Mouse (Mus musculus) cerebellum, adult 2 months (tissue): ENCODE results near the gene Wasf2. TPM values are rescaled to one million over a fixed set of nuclear protein-coding genes. Genes with fewer than 3 reads are reported as not detected.
A peak's percentile ranks its signal among the peaks of the same experiment; 100 is the strongest.

Experiments
- DNase-seq, 2 experiments: peaks; one replicate each; pipeline ENCODE4 v3.0.0; 2021
- H3K27ac ChIP-seq: fragments of 200-500 bp; 2 replicates; pipeline ENCODE4 v1.5.1; 2012; ENCODE audit warnings: low read length, control low read depth, inconsistent platforms; ENCODE audit not compliant: insufficient read depth
- H3K27me3 ChIP-seq: fragments of 200-500 bp; 2 replicates; pipeline ENCODE4 v1.6.1; 2012; ENCODE audit warnings: inconsistent platforms, mild to moderate bottlenecking, low read length, moderate library complexity; ENCODE audit not compliant: control insufficient read depth, insufficient read depth
- H3K4me1 ChIP-seq: fragments of 200-500 bp; 2 replicates; pipeline ENCODE4 v1.6.1; 2011; ENCODE audit warnings: low read length; ENCODE audit not compliant: control insufficient read depth, insufficient read depth
- H3K4me3 ChIP-seq: fragments of 200-500 bp; replicated peaks from 2 replicates; pipeline ENCODE3; 2011; ENCODE audit warnings: mild to moderate bottlenecking, low read depth, low read length, control low read depth; ENCODE audit not compliant: insufficient read depth
- CTCF ChIP-seq: fragments of 200-500 bp; IDR thresholded peaks from 2 replicates; pipeline ENCODE4 v1.5.1; 2011; ENCODE audit warnings: low read depth, mild to moderate bottlenecking, control low read depth, low read length, moderate library complexity, borderline replicate concordance; ENCODE audit not compliant: insufficient read depth
- POLR2A ChIP-seq: fragments of 200-500 bp; IDR thresholded peaks from 2 replicates; pipeline ENCODE4 v1.6.1; 2011; ENCODE audit warnings: low read length, control low read depth, borderline replicate concordance; ENCODE audit not compliant: insufficient read depth
- WGBS: fragments of 180-500 bp; shearing (Covaris S2); methylation state at CpG from one replicate; pipeline ENCODE4 v1.1.7; 2018; 5-methylcytosine and 5-hydroxymethylcytosine counted together
- polyA plus RNA-seq: library from polyadenylated mRNA; depleted of rRNA; stranded (reverse); fragments of >200 nt; gene quantifications from 2 replicates; pipeline ENCODE4 v1.2.3, GENCODE M21; 2012

Gene Wasf2
- polyA plus RNA-seq, 1 experiment = 16.3 TPM

DNA sequence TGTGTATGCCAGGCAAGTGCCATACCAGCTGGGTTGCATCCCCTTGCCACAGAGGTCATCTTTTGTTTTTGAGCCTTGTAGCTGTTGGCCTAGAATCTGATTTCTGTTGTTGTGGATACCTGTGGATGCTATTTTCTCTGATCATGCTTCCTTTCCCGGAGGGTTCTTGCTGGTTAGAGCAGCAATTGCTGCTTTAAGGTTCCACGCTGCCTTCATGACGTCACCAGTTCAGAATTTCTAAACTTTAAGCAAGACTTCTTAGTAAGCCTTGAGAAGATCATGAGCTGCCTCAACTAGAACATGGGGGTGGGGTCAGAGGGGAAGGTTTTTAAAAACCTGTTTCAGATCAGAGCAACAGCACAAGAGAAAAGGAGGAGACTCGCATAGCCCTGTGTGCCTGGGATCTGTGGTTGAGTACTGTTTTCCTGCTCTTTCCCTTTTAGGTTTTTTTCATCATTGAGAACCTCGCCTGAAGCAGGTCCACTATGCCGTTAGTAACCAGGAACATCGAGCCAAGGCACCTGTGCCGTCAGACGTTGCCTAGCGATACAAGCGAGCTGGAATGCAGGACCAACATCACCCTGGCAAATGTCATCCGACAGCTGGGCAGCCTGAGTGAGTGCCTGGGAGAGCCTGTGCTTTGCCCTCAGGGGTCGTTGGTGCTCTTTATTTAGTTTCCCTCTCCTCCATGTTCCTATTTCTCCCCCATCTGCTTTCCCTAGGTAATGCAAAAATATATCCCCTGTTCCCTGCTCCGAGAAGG, 45.9 kb downstream of the Wasf2 start:
- H3K4me3 ChIP-seq = peak overlapping the region; percentile 3
- DNase-seq = peak; percentile 39 to 40
- WGBS = 21% methylated on average over 14 of the region's 14 CpGs
- H3K4me1 ChIP-seq = peaks cover 18% of the 10 kb centered on the region
- peak overlapping the region; percentile 33; the same call in 1 of the 2 replicates for H3K27ac ChIP-seq
- no peaks in the 10 kb centered on the region for H3K27me3 ChIP-seq
- TF ChIP-seq POLR2A = no peak
- TF ChIP-seq CTCF = no peak

- Histone ChIP-seq H3K4me3 (peak overlapping the region; percentile 5), H3K4me1 (peaks cover 18% of the 10 kb centered on the region), H3K27me3 (no peaks in the 10 kb centered on the region), H3K27ac (peak overlapping the region; percentile 33; the same call in 1 of the 2 replicates)
- TF ChIP-seq CTCF (no peak), POLR2A (no peak)
- no peak for DNase-seq
- WGBS = 44% methylated on average over 18 of the region's 18 CpGs
These were observed 46.6 kb downstream of the Wasf2 start for GRCm38 (mm10) chr4:133176761-133177403.

DNA sequence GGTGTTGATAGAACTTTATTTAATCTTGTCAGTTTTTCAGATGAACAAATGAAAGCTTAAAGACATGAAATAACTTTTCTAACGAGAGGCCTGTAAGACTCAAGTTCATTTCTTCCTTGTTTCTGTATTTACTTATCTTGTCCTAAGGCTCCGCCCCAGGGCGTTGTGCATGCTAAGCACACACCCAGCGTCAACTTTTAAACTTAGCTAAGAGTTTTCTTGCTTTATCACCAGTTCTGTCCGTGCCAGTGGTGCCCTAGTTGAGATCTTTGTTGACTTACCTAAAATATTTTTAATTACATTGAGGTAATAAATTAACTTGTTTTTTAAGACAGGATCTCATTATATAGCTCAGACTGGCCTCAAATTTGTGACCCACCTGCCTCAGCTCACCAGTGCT, 48.0 kb downstream of the Wasf2 start:
- Histone ChIP-seq H3K27ac (no peak overlapping the region), H3K27me3 (no peaks in the 10 kb centered on the region), H3K4me1 (peaks cover 16% of the 10 kb centered on the region), H3K4me3 (no peak overlapping the region)
- 95% methylated on average over 5 of the region's 5 CpGs for WGBS
- no peak for DNase-seq
- TF ChIP-seq CTCF (no peak), POLR2A (no peak)

GRCm38 (mm10) chr4:133179258-133179657, 49.0 kb downstream of the Wasf2 start:
- no peak overlapping the region for H3K27ac ChIP-seq
- H3K4me1 ChIP-seq = peaks cover 16% of the 10 kb centered on the region
- no peak for TF ChIP-seq POLR2A
- TF ChIP-seq CTCF = no peak
- H3K4me3 ChIP-seq = no peak overlapping the region
- 88% methylated on average over 7 of the region's 7 CpGs for WGBS
- H3K27me3 ChIP-seq = no peaks in the 10 kb centered on the region
- DNase-seq = no peak

DNA sequence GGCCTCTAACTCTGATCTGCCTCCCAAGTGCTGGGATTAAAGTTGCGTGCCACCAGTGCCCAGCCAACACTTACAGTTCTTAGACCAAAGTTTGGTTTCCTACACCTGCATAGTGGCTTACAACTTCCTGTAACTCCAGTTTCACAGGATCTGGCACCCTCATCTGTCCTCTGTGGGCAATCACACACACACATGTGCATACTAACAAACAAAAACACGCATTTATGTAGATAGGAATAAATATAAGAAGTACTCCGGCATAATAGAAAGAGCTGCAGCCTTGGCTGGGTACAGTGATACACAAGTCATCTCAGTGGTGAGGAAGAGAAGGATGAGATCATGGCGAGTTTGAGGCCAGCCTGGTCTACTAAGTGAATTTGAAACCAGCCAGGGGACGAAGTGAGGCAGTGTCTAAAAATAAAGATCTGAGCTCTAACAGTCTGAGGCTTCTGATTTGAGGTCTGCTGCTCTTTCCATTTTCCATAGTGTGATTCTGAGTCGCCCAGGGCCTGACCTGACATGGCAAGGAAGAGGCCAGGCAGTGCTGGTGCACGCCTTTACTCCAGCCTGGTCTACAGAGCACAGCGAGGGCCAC, 52.2 kb downstream of the Wasf2 start:
- TF ChIP-seq CTCF (no peak), POLR2A (no peak)
- Histone ChIP-seq H3K27me3 (no peaks in the 10 kb centered on the region), H3K27ac (no peak overlapping the region), H3K4me3 (no peak overlapping the region), H3K4me1 (no peaks in the 10 kb centered on the region)
- DNase-seq = no peak
- 93% methylated on average over 8 of the region's 8 CpGs for WGBS

DNA sequence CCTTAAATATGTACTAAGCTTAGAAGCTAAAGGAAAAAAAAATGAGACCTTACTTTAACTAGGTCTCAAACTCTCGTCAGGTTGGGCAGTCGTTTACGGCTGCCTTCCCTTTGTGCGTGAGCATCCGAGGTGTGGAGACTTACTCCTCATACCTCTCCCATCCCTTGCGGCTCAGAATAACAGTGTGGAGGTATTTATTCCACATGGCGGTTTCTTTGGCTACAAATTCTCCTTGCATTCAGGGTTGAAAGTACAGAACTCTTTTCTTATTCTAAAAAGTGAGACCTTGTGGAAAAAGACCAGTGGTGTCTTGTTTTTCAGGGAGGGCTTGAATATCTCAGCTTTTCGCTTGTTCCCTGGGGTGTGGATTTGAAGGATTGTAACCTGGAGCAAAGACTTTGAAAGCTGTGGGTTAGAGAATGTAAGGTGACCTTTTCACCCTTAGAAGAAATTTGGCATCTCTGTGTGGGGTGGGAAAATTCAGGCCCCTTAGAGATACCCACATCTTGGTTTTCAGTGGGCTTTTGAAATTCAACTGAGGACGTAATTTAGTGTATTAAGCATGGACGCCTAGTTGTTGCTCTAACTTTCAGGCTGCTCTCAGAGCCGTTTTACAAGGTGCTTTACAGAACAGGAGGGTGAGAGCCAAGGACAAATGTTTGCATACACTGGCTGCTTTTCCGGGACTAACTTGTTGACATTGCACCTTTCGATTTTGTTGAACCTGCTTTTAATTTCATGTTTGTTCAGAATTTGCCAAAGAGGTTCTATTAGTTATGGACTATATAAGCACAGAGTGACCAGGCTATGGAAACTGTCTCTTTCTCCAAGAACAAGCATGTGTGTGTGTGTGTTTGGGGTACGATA, 54.0 kb downstream of the Wasf2 start:
- DNase-seq = no peak
- no peak overlapping the region for H3K27ac ChIP-seq
- no peaks in the 10 kb centered on the region for H3K27me3 ChIP-seq
- H3K4me3 ChIP-seq = no peak overlapping the region
- TF ChIP-seq CTCF (no peak), POLR2A (no peak)
- 87% methylated on average over 14 of the region's 14 CpGs for WGBS
- no peaks in the 10 kb centered on the region for H3K4me1 ChIP-seq

GRCm38 (mm10) chr4:133184898-133185665, 54.8 kb downstream of the Wasf2 start:
- Histone ChIP-seq H3K4me1 (no peaks in the 10 kb centered on the region), H3K27me3 (no peaks in the 10 kb centered on the region), H3K27ac (no peak overlapping the region), H3K4me3 (no peak overlapping the region)
- TF ChIP-seq CTCF = no peak
- TF ChIP-seq POLR2A = no peak
- WGBS = 35% methylated on average over 15 of the region's 15 CpGs
- DNase-seq = no peak
